Mouse (Mus musculus) lung, embryonic 16.5 days (tissue): ENCODE data around the gene Ints2. TPM values are rescaled to one million over a fixed set of nuclear protein-coding genes. Genes with fewer than 3 reads are reported as not detected.

ENCODE experiments used
- ATAC-seq: fragments of 200-750 bp; cut with Nextera tagmentation; 2 replicates; pipeline ENCODE4 v1.8.0; 2017; ENCODE audit warnings: low read depth, mild to moderate bottlenecking, moderate library complexity
- H3K27ac ChIP-seq: fragments of 300-500 bp; sonication (generic); 2 replicates; pipeline ENCODE4 v1.5.1; 2014; ENCODE audit warnings: mild to moderate bottlenecking, control low read depth, low read length
- H3K27me3 ChIP-seq: fragments of 300-500 bp; sonication (generic); 2 replicates; pipeline ENCODE4 v1.6.1; 2014; ENCODE audit warnings: low read depth, low read length, mixed read lengths; ENCODE audit not compliant: control insufficient read depth, insufficient read depth
- H3K36me3 ChIP-seq: fragments of 300-500 bp; sonication (generic); 2 replicates; pipeline ENCODE4 v1.6.1; 2014; ENCODE audit warnings: low read length; ENCODE audit not compliant: control insufficient read depth, insufficient read depth
- H3K4me1 ChIP-seq: fragments of 300-500 bp; sonication (generic); replicated peaks from 2 replicates; pipeline ENCODE4 v1.6.1; 2014; ENCODE audit warnings: low read length, mixed read lengths; ENCODE audit not compliant: control insufficient read depth, insufficient read depth
- H3K4me2 ChIP-seq: fragments of 300-500 bp; sonication (generic); 2 replicates; pipeline ENCODE4 v1.6.1; 2014; ENCODE audit warnings: low read depth, low read length, control low read depth
- H3K4me3 ChIP-seq: fragments of 300-500 bp; sonication (generic); 2 replicates; pipeline ENCODE4 v1.5.1; 2014; ENCODE audit warnings: mild to moderate bottlenecking, low read length, control low read depth
- H3K9ac ChIP-seq: fragments of 300-500 bp; sonication (generic); 2 replicates; pipeline ENCODE4 v1.6.1; 2014; ENCODE audit warnings: low read length, control low read depth
- H3K9me3 ChIP-seq: fragments of 300-500 bp; sonication (generic); 2 replicates; pipeline ENCODE4 v1.6.1; 2016; ENCODE audit warnings: low read length; ENCODE audit not compliant: control insufficient read depth
- WGBS: fragments of 180-500 bp; shearing (Covaris S2); extraction: QIAGEN DNeasy Blood & Tissue Kit; methylation state at CpG from one replicate; pipeline ENCODE4 v1.1.7; 2014; 5-methylcytosine and 5-hydroxymethylcytosine counted together
- polyA plus RNA-seq: library from polyadenylated mRNA; unstranded; fragments of >200 nt; fragmentation: Nextera tagmentation; extraction: Ambion mirVana; gene quantifications from 2 replicates; pipeline ENCODE4 v1.2.1, GENCODE M21; 2015

Gene Ints2
- polyA plus RNA-seq, 1 experiment from 2014 or later, result 26.3 TPM

GRCm38 (mm10) chr11:86226646-86227180 lies 30.7 kb downstream of the Ints2 start:
- no peak overlapping the region for H3K4me3 ChIP-seq
- no peak for ATAC-seq
- H3K9me3 ChIP-seq, result no peaks in the 10 kb centered on the region
- no peak overlapping the region for H3K9ac ChIP-seq
- no peak overlapping the region for H3K4me2 ChIP-seq
- H3K36me3 ChIP-seq, result peaks cover 14% of the 10 kb centered on the region
- H3K27me3 ChIP-seq, result no peaks in the 10 kb centered on the region
- WGBS, result 79% methylated on average over 8 of the region's 8 CpGs
- no peaks in the 10 kb centered on the region for H3K4me1 ChIP-seq
- no peak overlapping the region for H3K27ac ChIP-seq

GRCm38 (mm10) chr11:86225761-86226160 lies 31.6 kb downstream of the Ints2 start:
- no peak overlapping the region for H3K27ac ChIP-seq
- no peak overlapping the region for H3K4me2 ChIP-seq
- H3K27me3 ChIP-seq, result no peaks in the 10 kb centered on the region
- H3K4me1 ChIP-seq, result no peaks in the 10 kb centered on the region
- no peak overlapping the region for H3K9ac ChIP-seq
- peaks cover 12% of the 10 kb centered on the region for H3K36me3 ChIP-seq
- no peaks in the 10 kb centered on the region for H3K9me3 ChIP-seq
- no peak overlapping the region for H3K4me3 ChIP-seq
- ATAC-seq, result no peak
- 89% methylated on average over 4 of the region's 4 CpGs for WGBS

GRCm38 (mm10) chr11:86211803-86212202 lies 45.6 kb downstream of the Ints2 start:
- H3K27me3 ChIP-seq, result no peaks in the 10 kb centered on the region
- peaks cover 45% of the 10 kb centered on the region for H3K36me3 ChIP-seq
- ATAC-seq, result no peak
- no peak overlapping the region for H3K4me3 ChIP-seq
- 83% methylated on average over 1 of the region's 1 CpGs for WGBS
- H3K9me3 ChIP-seq, result no peaks in the 10 kb centered on the region
- no peak overlapping the region for H3K4me2 ChIP-seq
- no peak overlapping the region for H3K9ac ChIP-seq
- no peak overlapping the region for H3K27ac ChIP-seq
- H3K4me1 ChIP-seq, result no peaks in the 10 kb centered on the region

GRCm38 (mm10) chr11:86209123-86209522 lies 48.3 kb downstream of the Ints2 start:
- no peak for ATAC-seq
- H3K27ac ChIP-seq, result no peak overlapping the region
- no peak overlapping the region for H3K9ac ChIP-seq
- no peak overlapping the region for H3K4me3 ChIP-seq
- H3K27me3 ChIP-seq, result no peaks in the 10 kb centered on the region
- H3K4me2 ChIP-seq, result no peak overlapping the region
- peaks cover 58% of the 10 kb centered on the region for H3K36me3 ChIP-seq
- H3K4me1 ChIP-seq, result no peaks in the 10 kb centered on the region
- H3K9me3 ChIP-seq, result no peaks in the 10 kb centered on the region
- WGBS, result 89% methylated on average over 2 of the region's 2 CpGs

- peaks cover 7% of the 10 kb centered on the region; the same call in 1 of the 2 replicates for H3K4me1 ChIP-seq
- H3K27ac ChIP-seq, result no peak overlapping the region
- no peak overlapping the region for H3K9ac ChIP-seq
- 93% methylated on average over 4 of the region's 4 CpGs for WGBS
- H3K36me3 ChIP-seq, result peaks cover 55% of the 10 kb centered on the region
- H3K4me3 ChIP-seq, result no peak overlapping the region
- ATAC-seq, result no peak
- H3K9me3 ChIP-seq, result no peaks in the 10 kb centered on the region
- H3K27me3 ChIP-seq, result no peaks in the 10 kb centered on the region
- H3K4me2 ChIP-seq, result no peak overlapping the region
These were observed 51.5 kb downstream of the Ints2 start for GRCm38 (mm10) chr11:86205876-86206275.

GRCm38 (mm10) chr11:86205031-86205430 lies 52.3 kb downstream of the Ints2 start:
- H3K9ac ChIP-seq, result no peak overlapping the region
- peaks cover 55% of the 10 kb centered on the region for H3K36me3 ChIP-seq
- no peaks in the 10 kb centered on the region for H3K9me3 ChIP-seq
- no peak overlapping the region for H3K4me2 ChIP-seq
- H3K27ac ChIP-seq, result no peak overlapping the region
- H3K4me1 ChIP-seq, result peaks cover 9% of the 10 kb centered on the region
- no peak overlapping the region for H3K4me3 ChIP-seq
- 95% methylated on average over 5 of the region's 5 CpGs for WGBS
- no peaks in the 10 kb centered on the region for H3K27me3 ChIP-seq
- ATAC-seq, result no peak

GRCm38 (mm10) chr11:86201901-86202675 lies 55.3 kb downstream of the Ints2 start:
- peaks cover 34% of the 10 kb centered on the region for H3K36me3 ChIP-seq
- peak overlapping the region; percentile 59 for H3K4me3 ChIP-seq
- no peak for ATAC-seq
- peak overlapping the region; percentile 85 for H3K27ac ChIP-seq
- 31% methylated on average over 16 of the region's 16 CpGs for WGBS
- H3K9me3 ChIP-seq, result no peaks in the 10 kb centered on the region
- peak overlapping the region; percentile 80 for H3K9ac ChIP-seq
- H3K27me3 ChIP-seq, result no peaks in the 10 kb centered on the region
- H3K4me2 ChIP-seq, result peak overlapping the region; percentile 79
- H3K4me1 ChIP-seq, result peaks cover 13% of the 10 kb centered on the region

GRCm38 (mm10) chr11:86201037-86201786 lies 56.2 kb downstream of the Ints2 start, which contains the start of gene Brip1:
TSS of gene Brip1 (minus strand) at chr11:86201193.
- Histone ChIP-seq H3K9me3 (no peaks in the 10 kb centered on the region), H3K27ac (peak within 1 kb of the TSS; percentile 85), H3K27me3 (no peaks in the 10 kb centered on the region), H3K9ac (peak within 1 kb of the TSS; percentile 80), H3K4me1 (peaks cover 13% of the 10 kb centered on the region), H3K4me2 (peak within 1 kb of the TSS; percentile 79), H3K4me3 (peak within 1 kb of the TSS; percentile 59), H3K36me3 (peaks cover 25% of the 10 kb centered on the region)
- under 1% methylated on average over 60 of the region's 60 CpGs for WGBS
- ATAC-seq, result peak; percentile 100

- 1% methylated on average over 21 of the region's 21 CpGs for WGBS
- Histone ChIP-seq H3K4me3 (peak overlapping the region; percentile 59), H3K27me3 (no peaks in the 10 kb centered on the region), H3K4me2 (peak overlapping the region; percentile 73), H3K36me3 (peaks cover 18% of the 10 kb centered on the region), H3K4me1 (peaks cover 13% of the 10 kb centered on the region), H3K9me3 (no peaks in the 10 kb centered on the region), H3K27ac (peak overlapping the region; percentile 81), H3K9ac (peak overlapping the region; percentile 61)
- ATAC-seq, result peak; percentile 75
These were observed 56.8 kb downstream of the Ints2 start for GRCm38 (mm10) chr11:86200460-86201021.
